In genomic region chr10:127511634-127512306, GRCm38 (mm10) we compare ENCODE assay signal across 8 mouse cellular contexts. TPM values are rescaled to one million over a fixed set of nuclear protein-coding genes. Genes with fewer than 3 reads are reported as not detected.
DNase-seq lines count a peak whose midpoint lies in the region; ATAC-seq and TF ChIP-seq lines count a peak whose summit lies in the region.

No protein-coding gene starts in this region.

- peak overlapping the region; percentile 62 for H3K9ac ChIP-seq in forebrain, embryonic 11.5 days (ENCODE audit: low read length)
- peak overlapping the region; percentile 21; the same call in 1 of the 2 replicates for H3K9ac ChIP-seq in liver, embryonic 11.5 days (ENCODE audit: low read depth, low read length)
- peak overlapping the region; percentile 70 for H3K9ac ChIP-seq in neural tube, embryonic 15.5 days (replicated peaks)

- peak overlapping the region; percentile 64 for H3K4me3 ChIP-seq in bone marrow macrophage, adult 2 months (ENCODE audit: insufficient read depth, low read length)
- H3K4me3 ChIP-seq in forebrain, embryonic 11.5 days (ENCODE audit: low read depth, low read length) = peak overlapping the region; percentile 36
- peak overlapping the region; percentile 45 for H3K4me3 ChIP-seq in liver, embryonic 11.5 days (ENCODE audit: low read depth, low read length)
- peak overlapping the region; percentile 37 for H3K4me3 ChIP-seq in neural tube, embryonic 15.5 days (replicated peaks)

- no peak for TF ChIP-seq POLR2A in bone marrow macrophage, adult 2 months (IDR thresholded peaks at IDR 0.05; ENCODE audit: borderline replicate concordance, low read depth, low read length)

- H3K4me1 ChIP-seq in bone marrow macrophage, adult 2 months (ENCODE audit: control insufficient read depth, insufficient read depth, low read length) = peaks cover 15% of the 10 kb centered on the region
- peaks cover 54% of the 10 kb centered on the region for H3K4me1 ChIP-seq in forebrain, embryonic 11.5 days (replicated peaks; ENCODE audit: control insufficient read depth, insufficient read depth, low read length)
- peaks cover 62% of the 10 kb centered on the region for H3K4me1 ChIP-seq in liver, embryonic 11.5 days (replicated peaks; ENCODE audit: control insufficient read depth, insufficient read depth, low read length)
- H3K4me1 ChIP-seq in neural tube, embryonic 15.5 days = peaks cover 92% of the 10 kb centered on the region

- H3K4me2 ChIP-seq in forebrain, embryonic 11.5 days (ENCODE audit: low read depth, low read length, severe bottlenecking) = peak overlapping the region; percentile 83
- peak overlapping the region; percentile 82 for H3K4me2 ChIP-seq in liver, embryonic 11.5 days
- peak overlapping the region; percentile 69 for H3K4me2 ChIP-seq in neural tube, embryonic 15.5 days

- H3K27me3 ChIP-seq in forebrain, embryonic 11.5 days (ENCODE audit: control insufficient read depth, insufficient read depth, low read length) = peaks cover 66% of the 10 kb centered on the region
- H3K27me3 ChIP-seq in liver, embryonic 11.5 days (replicated peaks; ENCODE audit: control insufficient read depth, insufficient read depth, low read length) = peaks cover 75% of the 10 kb centered on the region
- H3K27me3 ChIP-seq in neural tube, embryonic 15.5 days (replicated peaks) = peaks cover 22% of the 10 kb centered on the region

- H3K36me3 ChIP-seq in forebrain, embryonic 11.5 days (ENCODE audit: control insufficient read depth, insufficient read depth, low read length) = no peaks in the 10 kb centered on the region
- H3K36me3 ChIP-seq in liver, embryonic 11.5 days (ENCODE audit: control insufficient read depth, insufficient read depth, low read length) = no peaks in the 10 kb centered on the region
- no peaks in the 10 kb centered on the region for H3K36me3 ChIP-seq in neural tube, embryonic 15.5 days

- no peak for TF ChIP-seq CTCF in bone marrow macrophage, adult 2 months (IDR thresholded peaks at IDR 0.05; ENCODE audit: low read depth, low read length)

- DNase-seq in layer of hippocampus, adult 11-12 months (ENCODE audit: low spot score) = peak; percentile 88
- DNase-seq in layer of hippocampus, adult 9-10 months (ENCODE audit: low spot score) = no peak
- DNase-seq in forebrain, embryonic 11.5 days (ENCODE audit: low spot score) = peak; percentile 80
- DNase-seq in induced T-regulatory cell, adult 2 months (ENCODE audit: low read depth) = peak; percentile 88
- peak; percentile 52 for DNase-seq in liver, embryonic 11.5 days (ENCODE audit: low spot score)
- DNase-seq in ovary, postnatal 10 days (ENCODE audit: low spot score) = no peak

- ATAC-seq in forebrain, embryonic 11.5 days (replicated peaks; ENCODE audit: low FRiP score) = no peak
- no peak for ATAC-seq in liver, embryonic 11.5 days (replicated peaks; ENCODE audit: low FRiP score)
- ATAC-seq in neural tube, embryonic 15.5 days (ENCODE audit: low FRiP score) = peak; percentile 40

- no peak overlapping the region for H3K27ac ChIP-seq in bone marrow macrophage, adult 2 months (ENCODE audit: insufficient read depth, low read depth, low read length)
- peak overlapping the region; percentile 80 for H3K27ac ChIP-seq in forebrain, embryonic 11.5 days (ENCODE audit: low read depth, low read length)
- H3K27ac ChIP-seq in liver, embryonic 11.5 days (ENCODE audit: low read depth, low read length) = no peak overlapping the region
- peak overlapping the region; percentile 92 for H3K27ac ChIP-seq in neural tube, embryonic 15.5 days (replicated peaks)

- WGBS in forebrain, embryonic 11.5 days = under 1% methylated on average over 46 of the region's 46 CpGs
- WGBS in liver, embryonic 11.5 days = 2% methylated on average over 46 of the region's 46 CpGs
- WGBS in neural tube, embryonic 15.5 days = 1% methylated on average over 41 of the region's 46 CpGs

- H3K9me3 ChIP-seq in forebrain, embryonic 11.5 days (ENCODE audit: control insufficient read depth, low read length) = no peaks in the 10 kb centered on the region
- H3K9me3 ChIP-seq in liver, embryonic 11.5 days (ENCODE audit: control insufficient read depth, low read length) = no peaks in the 10 kb centered on the region
- H3K9me3 ChIP-seq in neural tube, embryonic 15.5 days (replicated peaks) = no peaks in the 10 kb centered on the region

RNA-seq across cellular contexts. Expression of gene Ndufa4l2, which starts 3.0 kb away (rescaled TPM):
- polyA plus RNA-seq in bone marrow macrophage, adult 2 months (2012; ENCODE audit: insufficient read depth, insufficient read length, missing spikeins) = not detected in 2 replicates
- 5.9 and 6.1 TPM in 2 replicates for polyA plus RNA-seq in forebrain, embryonic 11.5 days (2014; fragmentation: Nextera tagmentation; extraction: Ambion mirVana)
- 34.2 TPM in 2 replicates for polyA plus RNA-seq in liver, embryonic 11.5 days (2014; fragmentation: Nextera tagmentation; extraction: Ambion mirVana)
- 17.8 and 22.5 TPM in 2 replicates for polyA plus RNA-seq in neural tube, embryonic 15.5 days (2015; fragmentation: Nextera tagmentation; extraction: Ambion mirVana)

RNA-seq across cellular contexts. Expression of gene Stac3, which starts 10.3 kb away (rescaled TPM):
- polyA plus RNA-seq in bone marrow macrophage, adult 2 months (2012; ENCODE audit: insufficient read depth, insufficient read length, missing spikeins) = 1.5 and 2.7 TPM in 2 replicates
- not detected in 2 replicates for polyA plus RNA-seq in forebrain, embryonic 11.5 days (2014; fragmentation: Nextera tagmentation; extraction: Ambion mirVana)
- 0.32 and 0.39 TPM in 2 replicates for polyA plus RNA-seq in liver, embryonic 11.5 days (2014; fragmentation: Nextera tagmentation; extraction: Ambion mirVana)
- polyA plus RNA-seq in neural tube, embryonic 15.5 days (2015; fragmentation: Nextera tagmentation; extraction: Ambion mirVana) = 1.9 and 2.9 TPM in 2 replicates

RNA-seq across cellular contexts. Expression of gene Shmt2, which starts 10.5 kb away (rescaled TPM):
- 21.0 and 22.8 TPM in 2 replicates for polyA plus RNA-seq in bone marrow macrophage, adult 2 months (2012; ENCODE audit: insufficient read depth, insufficient read length, missing spikeins)
- polyA plus RNA-seq in forebrain, embryonic 11.5 days (2014; fragmentation: Nextera tagmentation; extraction: Ambion mirVana) = 112 and 123 TPM in 2 replicates
- 261 and 286 TPM in 2 replicates for polyA plus RNA-seq in liver, embryonic 11.5 days (2014; fragmentation: Nextera tagmentation; extraction: Ambion mirVana)
- 50.4 and 69.9 TPM in 2 replicates for polyA plus RNA-seq in neural tube, embryonic 15.5 days (2015; fragmentation: Nextera tagmentation; extraction: Ambion mirVana)

RNA-seq across cellular contexts. Expression of gene Nxph4, which starts 22.6 kb away (rescaled TPM):
- not detected in 2 replicates for polyA plus RNA-seq in bone marrow macrophage, adult 2 months (2012; ENCODE audit: insufficient read depth, insufficient read length, missing spikeins)
- polyA plus RNA-seq in forebrain, embryonic 11.5 days (2014; fragmentation: Nextera tagmentation; extraction: Ambion mirVana) = 37.6 and 40.4 TPM in 2 replicates
- polyA plus RNA-seq in liver, embryonic 11.5 days (2014; fragmentation: Nextera tagmentation; extraction: Ambion mirVana) = 0.56 TPM in 1 of 2 replicates, not detected in the other
- 80.4 and 102 TPM in 2 replicates for polyA plus RNA-seq in neural tube, embryonic 15.5 days (2015; fragmentation: Nextera tagmentation; extraction: Ambion mirVana)

Comparison
In these comparisons a context has a peak if more than half of its experiments do, and no peak if none do; other contexts are left out.
1. DNase-seq: peak in layer of hippocampus, adult 11-12 months (single experiment), forebrain, embryonic 11.5 days (single experiment), induced T-regulatory cell, adult 2 months (single experiment) and liver, embryonic 11.5 days (single experiment); none in layer of hippocampus, adult 9-10 months (single experiment) and ovary, postnatal 10 days (single experiment).
2. H3K27ac ChIP-seq: peak in forebrain, embryonic 11.5 days (single experiment) and neural tube, embryonic 15.5 days (single experiment); none in bone marrow macrophage, adult 2 months (single experiment) and liver, embryonic 11.5 days (single experiment).
3. Peak in every context shown above with its lines, with median percentiles within 50 percentile points of each other: H3K4me3 ChIP-seq, H3K4me2 ChIP-seq and H3K9ac ChIP-seq.